Mouse (Mus musculus) NIH3T3 (cell line): Measurements from ENCODE around the gene Hist1h2bc.

Source experiments
- DNase-seq: peaks from one replicate; pipeline ENCODE4 v3.0.0-alpha.2; 2012; ENCODE audit warnings: low read depth

Hist1h2bc gene

DNA sequence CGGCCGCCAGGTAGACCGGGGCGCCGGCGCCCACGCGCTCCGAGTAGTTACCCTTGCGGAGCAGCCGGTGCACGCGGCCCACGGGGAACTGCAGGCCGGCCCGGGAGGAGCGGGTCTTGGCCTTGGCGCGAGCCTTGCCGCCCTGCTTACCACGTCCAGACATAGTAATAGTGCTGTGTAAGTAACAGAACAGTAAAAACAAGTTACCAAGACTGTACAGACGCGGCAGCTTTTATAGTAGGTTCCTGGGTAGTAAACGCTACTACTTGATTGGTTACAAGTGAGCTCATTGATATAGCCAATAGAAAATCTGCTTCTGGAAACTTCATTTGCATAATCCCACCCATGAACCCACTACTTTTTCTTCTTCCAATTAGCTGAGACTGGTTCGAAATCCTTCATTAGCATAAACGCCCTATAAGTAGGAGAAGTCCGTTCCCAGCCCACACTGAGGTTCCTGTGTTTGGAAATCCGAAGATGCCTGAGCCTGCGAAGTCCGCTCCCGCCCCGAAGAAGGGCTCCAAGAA is at the start of gene Hist1h2bc, which contains the start of gene Hist1h2ac:
Gene Hist1h2bc (plus strand): TSS at position 445 of the 527 bp plus-strand sequence.
Gene Hist1h2ac (minus strand): TSS at position 194 of the 527 bp plus-strand sequence.
- DNase-seq = peak; percentile 90

- DNase-seq = peak; percentile 71
These were observed 24.2 kb upstream of the Hist1h2bc start for GRCm38 (mm10) chr13:23659636-23660366.

GRCm38 (mm10) chr13:23662536-23662935 is 21.5 kb upstream of the Hist1h2bc start:
- DNase-seq = no peak

DNA sequence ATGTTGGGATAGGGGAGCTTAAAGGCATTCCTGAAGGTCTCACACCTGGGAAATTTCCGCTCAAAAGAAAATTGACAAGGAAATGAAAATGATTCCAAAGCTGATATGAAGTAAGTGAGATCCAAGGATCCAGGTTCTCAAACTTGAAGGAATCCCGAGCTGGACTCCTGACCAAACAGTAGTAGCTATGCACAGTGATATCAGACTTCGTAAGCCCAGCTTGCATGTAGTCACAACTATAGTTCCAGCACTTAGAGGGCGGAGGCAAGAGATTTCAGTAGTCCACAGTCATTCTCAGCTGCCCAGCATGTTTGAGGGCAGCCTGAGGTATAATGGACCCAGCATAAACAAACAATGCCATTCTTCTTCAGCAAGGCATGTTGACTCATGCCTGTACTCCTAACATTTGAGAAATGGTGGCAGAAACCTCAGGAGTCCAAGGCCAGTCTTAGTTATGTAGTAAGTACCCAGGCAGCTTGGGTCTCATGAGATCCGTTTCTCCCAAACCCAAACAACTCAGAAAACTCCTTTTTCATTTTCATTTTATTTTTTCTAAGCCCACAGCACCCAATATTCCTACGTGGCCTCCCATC is 1.9 kb upstream of the Hist1h2bc start:
- peak; percentile 23 for DNase-seq

GRCm38 (mm10) chr13:23682623-23682946 is 1.4 kb upstream of the Hist1h2bc start:
- no peak for DNase-seq

GRCm38 (mm10) chr13:23682947-23683754 is 848 bp upstream of the Hist1h2bc start:
- peak; percentile 17 for DNase-seq

GRCm38 (mm10) chr13:23684295-23684945 is 421 bp downstream of the Hist1h2bc start:
- DNase-seq = peak; percentile 80

GRCm38 (mm10) chr13:23685121-23685861 is 1.3 kb downstream of the Hist1h2bc start:
- DNase-seq = peak; percentile 70

- DNase-seq = no peak
These were observed 2.0 kb downstream of the Hist1h2bc start for GRCm38 (mm10) chr13:23685966-23686365.

DNA sequence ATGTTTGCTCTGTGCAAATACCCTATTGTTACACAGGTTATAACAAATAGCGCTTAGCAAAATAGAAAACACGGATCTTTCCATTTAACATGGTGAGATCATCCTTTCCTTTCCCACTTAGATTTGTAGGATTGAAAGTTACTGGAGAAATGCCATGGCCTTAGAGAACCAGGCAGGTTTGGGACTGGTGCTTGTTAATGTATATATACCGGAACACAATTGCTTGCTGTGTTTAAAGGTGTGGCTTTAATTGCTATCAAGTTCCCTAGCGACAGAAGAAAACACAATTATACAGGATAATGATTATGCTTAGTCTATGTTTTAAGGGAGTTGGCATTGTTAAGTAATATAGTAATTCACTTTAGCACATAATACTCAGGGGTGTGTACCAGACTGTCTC is 3.2 kb downstream of the Hist1h2bc start:
- DNase-seq = no peak

DNA sequence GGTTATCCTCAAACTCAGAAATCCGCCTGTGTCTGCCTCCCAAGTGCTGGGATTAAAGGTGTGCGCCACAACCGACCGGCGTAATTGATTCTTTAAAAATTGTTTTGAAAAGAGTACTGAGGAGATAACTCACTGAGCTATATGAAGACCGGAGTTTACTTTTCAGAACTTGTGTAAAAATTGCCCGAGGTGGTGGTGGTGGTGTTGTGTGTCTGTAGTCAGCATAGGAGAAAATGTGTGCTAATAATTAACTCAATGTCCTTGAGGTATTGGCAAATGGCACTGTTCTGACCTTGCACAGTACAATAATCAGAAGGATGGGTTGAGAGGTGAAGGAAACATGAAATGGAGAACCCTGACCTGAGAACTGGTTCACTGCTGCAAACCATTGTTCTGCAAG is 3.9 kb downstream of the Hist1h2bc start:
- DNase-seq = no peak

DNA sequence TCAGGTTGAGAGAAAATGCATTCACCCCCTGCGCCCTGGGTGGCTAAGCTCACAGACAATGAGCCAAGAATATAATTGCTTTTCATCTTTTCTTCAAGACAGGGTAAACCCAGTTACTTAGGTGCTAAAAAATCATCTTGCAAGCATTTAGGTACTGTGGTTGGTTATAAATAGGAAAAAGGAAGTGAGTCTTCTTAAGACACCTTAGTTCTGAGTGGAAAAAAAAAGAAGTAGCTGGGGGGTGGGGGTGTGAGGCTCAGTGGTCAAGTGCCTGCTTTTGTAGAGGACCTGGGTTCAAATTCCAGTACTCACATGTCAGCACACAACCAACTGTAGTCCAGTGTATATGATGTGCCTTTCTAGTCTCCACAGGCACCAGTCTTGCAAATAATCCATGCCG is 5.0 kb downstream of the Hist1h2bc start:
- no peak for DNase-seq

DNA sequence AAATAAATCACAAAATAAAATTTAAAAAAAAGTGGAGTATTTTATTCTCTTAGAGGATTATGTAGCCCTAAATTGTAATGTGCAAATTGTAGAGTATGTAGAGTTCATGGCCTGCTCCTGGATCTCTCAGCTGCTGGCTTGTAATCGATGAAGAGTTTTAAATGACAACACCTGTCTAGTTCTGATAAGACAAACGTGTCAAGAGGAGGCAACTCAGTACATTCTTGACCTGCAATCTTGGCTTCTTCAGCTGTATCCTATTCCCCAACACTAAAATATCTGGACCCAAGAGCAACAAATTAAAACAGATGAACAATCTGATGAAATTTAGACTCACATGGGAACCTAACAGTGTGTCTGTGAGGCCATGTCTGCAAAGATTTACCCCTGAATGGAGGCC is 5.5 kb downstream of the Hist1h2bc start:
- DNase-seq = no peak

GRCm38 (mm10) chr13:23693856-23694440 is 9.9 kb downstream of the Hist1h2bc start:
- no peak for DNase-seq

- no peak for DNase-seq
These were observed 11.0 kb downstream of the Hist1h2bc start for GRCm38 (mm10) chr13:23694956-23695355.

GRCm38 (mm10) chr13:23695514-23695913 is 11.5 kb downstream of the Hist1h2bc start, which contains the start of gene Hist1h1t:
Gene Hist1h1t (plus strand): TSS chr13:23695814.
- DNase-seq = no peak

DNA sequence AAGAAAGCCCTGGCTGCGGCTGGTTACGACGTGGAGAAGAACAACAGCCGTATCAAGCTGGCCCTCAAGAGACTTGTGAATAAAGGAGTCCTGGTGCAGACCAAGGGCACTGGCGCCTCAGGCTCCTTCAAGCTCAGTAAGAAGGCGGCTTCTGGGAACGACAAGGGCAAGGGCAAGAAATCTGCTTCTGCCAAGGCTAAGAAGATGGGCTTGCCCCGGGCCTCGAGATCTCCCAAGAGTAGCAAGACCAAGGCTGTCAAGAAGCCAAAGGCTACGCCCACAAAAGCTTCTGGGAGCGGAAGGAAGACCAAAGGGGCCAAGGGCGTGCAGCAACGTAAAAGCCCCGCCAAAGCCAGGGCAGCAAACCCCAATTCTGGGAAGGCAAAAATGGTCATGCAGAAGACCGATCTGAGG is 12.1 kb downstream of the Hist1h2bc start:
- DNase-seq = no peak

GRCm38 (mm10) chr13:23697491-23698299 is 13.7 kb downstream of the Hist1h2bc start:
- DNase-seq = peak; percentile 83

DNA sequence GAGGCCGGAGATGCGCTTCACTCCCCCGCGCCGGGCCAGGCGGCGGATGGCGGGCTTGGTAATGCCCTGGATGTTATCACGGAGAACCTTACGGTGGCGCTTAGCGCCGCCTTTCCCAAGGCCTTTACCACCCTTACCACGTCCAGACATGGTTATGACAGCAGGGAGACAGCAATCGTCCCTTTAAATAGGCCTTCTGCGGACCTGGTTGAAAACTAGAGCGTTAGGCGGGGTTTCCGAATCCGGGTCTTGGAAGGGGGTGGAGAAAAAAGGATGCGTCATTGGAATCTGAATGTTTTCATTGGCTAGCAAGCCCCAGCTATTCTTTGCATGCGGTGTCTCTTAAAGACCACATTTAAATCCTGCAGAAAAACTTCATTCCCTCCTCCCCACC is 14.3 kb downstream of the Hist1h2bc start, which contains the start of gene Hist1h4c:
Gene Hist1h4c (minus strand): TSS at position 155 of the 394 bp plus-strand sequence.
- peak; percentile 97 for DNase-seq

DNA sequence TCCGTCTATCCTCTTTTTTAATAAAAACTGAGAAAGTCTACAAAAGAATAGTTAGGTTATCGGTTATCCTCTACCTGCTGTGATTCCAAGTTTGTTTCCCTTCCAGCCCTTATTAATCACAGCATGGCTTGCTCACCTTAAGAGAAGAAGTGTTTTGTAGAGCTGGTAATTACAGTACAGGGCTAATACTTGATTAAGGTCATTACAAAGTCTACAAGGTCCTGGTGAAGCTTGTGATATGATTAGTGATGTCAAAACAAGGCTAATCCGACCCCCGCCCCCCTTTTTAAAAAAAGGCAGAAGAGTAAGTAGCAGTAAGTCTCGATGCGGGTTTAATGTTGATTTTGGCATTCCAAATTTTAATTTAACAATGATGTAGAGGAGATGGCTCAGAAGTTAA is 15.0 kb downstream of the Hist1h2bc start:
- DNase-seq = no peak
